Mouse (Mus musculus) kidney, adult 2 months (tissue): ENCODE data around the gene Ssna1.

Source experiments
- CTCF ChIP-seq: fragments of 200-500 bp; conservative IDR thresholded peaks from 2 replicates; pipeline ENCODE4 v1.5.1; 2011; ENCODE audit warnings: low read depth, mild to moderate bottlenecking, control low read depth, low read length, moderate library complexity, mixed read lengths; ENCODE audit not compliant: insufficient read depth, insufficient read length
- POLR2A ChIP-seq: fragments of 200-500 bp; IDR thresholded peaks from one replicate; pipeline ENCODE4 v1.6.1; 2011; ENCODE audit warnings: low read depth, low read length, control low read depth

DNA sequence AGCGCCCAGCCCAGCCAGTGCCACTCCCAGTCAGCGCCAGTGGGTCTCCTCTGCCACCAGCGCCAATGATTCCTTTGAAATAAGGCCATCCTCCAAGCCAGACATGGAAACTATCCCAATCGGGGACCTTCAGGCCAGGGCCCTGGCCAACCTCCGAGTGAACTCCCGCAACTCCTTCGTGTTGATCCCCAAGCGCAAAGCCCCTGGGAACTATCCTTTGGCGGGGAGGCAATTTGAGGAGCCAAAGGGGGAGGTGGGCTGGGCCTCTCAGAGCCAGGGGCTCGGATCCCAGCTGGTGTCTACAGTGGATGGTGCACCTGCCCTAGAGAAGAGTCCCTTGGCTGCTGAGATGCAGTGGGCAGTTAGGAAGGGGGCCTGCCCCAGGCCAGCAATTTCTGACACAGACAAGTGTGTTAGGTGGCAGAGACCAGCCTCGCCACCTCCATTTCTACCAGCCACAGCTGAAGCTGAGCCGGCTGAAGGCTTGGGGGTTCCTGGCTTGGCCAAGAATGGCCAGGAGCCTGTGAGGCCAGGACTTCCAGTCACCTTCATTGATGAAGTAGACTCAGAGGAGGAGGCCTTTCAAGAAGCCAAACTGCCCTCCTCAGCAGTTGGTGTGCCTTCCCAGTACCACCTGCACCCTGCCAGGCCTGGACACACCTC lies 8.5 kb downstream of the Ssna1 start:
- TF ChIP-seq POLR2A: no peak
- TF ChIP-seq CTCF: no peak
